Mouse (Mus musculus): Measurements from ENCODE around the gene Gm45337.
"Not testable (repeated sequence)": the region's sequence is repeated elsewhere in the genome, so short reads cannot be mapped to it uniquely, and the experiment has no call there.

Gene Gm45337

GRCm38 (mm10) chr7:142144507-142144906, at the start of gene Gm45337:
Gene Gm45337 (minus strand): TSS chr7:142144607.
- DNase-seq: no peak

- no peak for DNase-seq
Measured at GRCm38 (mm10) chr7:142190289-142190688, 45.9 kb upstream of the Gm45337 start, which contains the start of gene Gm10153. Gene Gm10153 (minus strand): TSS chr7:142190389.

- no peak for DNase-seq
Measured at GRCm38 (mm10) chr7:142188156-142188555, 43.7 kb upstream of the Gm45337 start.

GRCm38 (mm10) chr7:142181021-142181420, 36.6 kb upstream of the Gm45337 start:
- no peak for DNase-seq

- no peak for DNase-seq
Measured at GRCm38 (mm10) chr7:142178685-142179084, 34.3 kb upstream of the Gm45337 start.

GRCm38 (mm10) chr7:142175905-142176304, 31.5 kb upstream of the Gm45337 start, which contains the start of gene Krtap5-2:
Gene Krtap5-2 (minus strand): TSS chr7:142176005.
- not testable (repeated sequence) for DNase-seq

- no peak for DNase-seq
Measured at GRCm38 (mm10) chr7:142169836-142170235, 25.4 kb upstream of the Gm45337 start.

- DNase-seq: not testable (repeated sequence)
Measured at GRCm38 (mm10) chr7:142165639-142166038, 21.2 kb upstream of the Gm45337 start, which contains the start of gene Gm4553. Gene Gm4553 (minus strand): TSS chr7:142165739.

- no peak for DNase-seq
Measured at GRCm38 (mm10) chr7:142159366-142159765, 15.0 kb upstream of the Gm45337 start.

- DNase-seq: not testable (repeated sequence)
Measured at GRCm38 (mm10) chr7:142157013-142157412, 12.6 kb upstream of the Gm45337 start, which contains the start of gene Gm29735. Gene Gm29735 (minus strand): TSS chr7:142157113.

GRCm38 (mm10) chr7:142155308-142155707, 10.9 kb upstream of the Gm45337 start:
- no peak for DNase-seq

- no peak for DNase-seq
Measured at GRCm38 (mm10) chr7:142152191-142152590, 7.8 kb upstream of the Gm45337 start.

- no peak for DNase-seq
Measured at GRCm38 (mm10) chr7:142148633-142149032, 4.2 kb upstream of the Gm45337 start.

- peak; percentile 30 to 57 for DNase-seq
Measured at GRCm38 (mm10) chr7:142146033-142146432, 1.6 kb upstream of the Gm45337 start.

- no peak for DNase-seq
Measured at GRCm38 (mm10) chr7:142145413-142145940, 1.1 kb upstream of the Gm45337 start.

- DNase-seq: not testable (repeated sequence)
Measured at GRCm38 (mm10) chr7:142143506-142144010, 849 bp downstream of the Gm45337 start.

GRCm38 (mm10) chr7:142140696-142141095, 3.7 kb downstream of the Gm45337 start:
- DNase-seq: no peak

- not testable (repeated sequence) for DNase-seq
Measured at GRCm38 (mm10) chr7:142135934-142136333, 8.5 kb downstream of the Gm45337 start, which contains the start of gene Gm39115. Gene Gm39115 (minus strand): TSS chr7:142136034.

- no peak for DNase-seq
Measured at GRCm38 (mm10) chr7:142134206-142134995, 10.0 kb downstream of the Gm45337 start.

- DNase-seq: no peak
Measured at GRCm38 (mm10) chr7:142128843-142129242, 15.6 kb downstream of the Gm45337 start.

- not testable (repeated sequence) for DNase-seq
Measured at GRCm38 (mm10) chr7:142120629-142121028, 23.8 kb downstream of the Gm45337 start, which contains the start of gene Gm45618. Gene Gm45618 (minus strand): TSS chr7:142120729.

GRCm38 (mm10) chr7:142119632-142120031, 24.8 kb downstream of the Gm45337 start:
- DNase-seq: no peak

GRCm38 (mm10) chr7:142104747-142105146, 39.7 kb downstream of the Gm45337 start:
- DNase-seq: no peak

- peak; percentile 75 to 76 for DNase-seq
Measured at GRCm38 (mm10) chr7:142097776-142098175, 46.6 kb downstream of the Gm45337 start.

All from B cell, adult 2 months (primary cell).